Mouse (Mus musculus) urinary bladder, postnatal 10 days (tissue): Measurements from ENCODE around the gene Gm19684.
"Not testable (repeated sequence)": the region's sequence is repeated elsewhere in the genome, so short reads cannot be mapped to it uniquely, and the experiment has no call there.

ENCODE experiments used
- DNase-seq: peaks from one replicate; pipeline ENCODE4 v3.0.0; 2022; ENCODE audit warnings: low spot score

The Gm19684 gene

DNA sequence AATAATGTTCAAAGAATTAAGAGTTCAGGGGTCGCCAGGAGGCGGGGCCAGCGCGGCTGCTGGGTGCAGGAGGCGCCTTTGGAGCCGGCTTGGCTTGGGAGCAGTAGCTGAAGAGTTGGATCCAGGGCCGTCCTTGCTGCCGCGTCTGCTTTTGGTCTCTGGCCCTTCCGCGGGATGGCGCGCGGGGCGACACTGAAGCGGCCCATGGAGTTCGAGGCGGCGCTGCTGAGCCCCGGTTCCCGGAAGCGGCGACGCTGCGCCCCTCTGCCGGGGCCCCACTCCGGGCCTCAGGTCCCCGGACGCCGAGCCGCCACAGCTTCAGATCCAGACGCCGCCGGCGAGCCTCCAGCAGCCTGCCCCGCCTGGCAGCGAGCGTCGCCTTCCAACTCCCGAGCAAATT lies 57.5 kb downstream of the Gm19684 start:
- not testable (repeated sequence) for DNase-seq
